Mouse (Mus musculus): ENCODE measurements around the gene Wdr74.

DNA sequence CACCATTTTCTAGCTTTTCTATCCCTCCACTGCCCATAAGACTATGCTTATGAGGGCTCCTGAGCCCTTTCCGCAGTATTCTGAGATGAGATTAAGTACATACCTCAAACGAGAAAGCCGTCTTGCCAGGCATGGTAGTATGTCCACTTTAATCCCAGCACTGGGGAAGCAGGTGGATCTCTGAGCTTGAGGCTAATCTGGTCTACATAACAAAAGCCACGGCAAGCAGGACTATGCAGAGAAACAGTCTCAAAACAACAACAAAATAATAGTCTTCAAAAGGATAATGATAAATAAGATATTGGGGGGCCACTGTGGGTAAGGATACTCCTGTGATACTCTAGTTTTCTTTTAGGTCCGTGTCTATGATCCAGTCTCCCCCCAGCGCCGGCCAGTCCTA is 3.3 kb downstream of the Wdr74 start:
- TF ChIP-seq POLR2A (IDR thresholded peaks at IDR 0.05; ENCODE audit: extremely low read depth, insufficient read depth, low read length) (no peak), CTCF (IDR thresholded peaks at IDR 0.05; ENCODE audit: low read depth, low read length) (no peak)

Data from liver, adult 2 months (tissue).